Mouse (Mus musculus) liver, embryonic 15.5 days (tissue): Measurements from ENCODE around the gene Tom1l1. TPM values are rescaled to one million over a fixed set of nuclear protein-coding genes. Genes with fewer than 3 reads are reported as not detected.
A peak's percentile ranks its signal among the peaks of the same experiment; 100 is the strongest.

Experiments used
- ATAC-seq: fragments of 200-750 bp; cut with Nextera tagmentation; 2 replicates; pipeline ENCODE4 v1.8.0; 2017; ENCODE audit warnings: moderate number of reproducible peaks, mild to moderate bottlenecking, moderate library complexity; ENCODE audit not compliant: insufficient read depth
- H3K27ac ChIP-seq: fragments of 300-500 bp; sonication (generic); replicated peaks from 2 replicates; pipeline ENCODE4 v1.5.1; 2015; ENCODE audit warnings: mild to moderate bottlenecking, inconsistent platforms
- H3K27me3 ChIP-seq: fragments of 300-500 bp; sonication (generic); 2 replicates; pipeline ENCODE4 v1.6.1; 2015; ENCODE audit warnings: mild to moderate bottlenecking, inconsistent platforms
- H3K36me3 ChIP-seq: fragments of 300-500 bp; sonication (generic); replicated peaks from 2 replicates; pipeline ENCODE4 v1.6.1; 2015; ENCODE audit warnings: moderate library complexity, mild to moderate bottlenecking, inconsistent platforms
- H3K4me1 ChIP-seq: fragments of 300-500 bp; sonication (generic); replicated peaks from 2 replicates; pipeline ENCODE4 v1.6.1; 2015; ENCODE audit warnings: inconsistent platforms
- H3K4me2 ChIP-seq: fragments of 300-500 bp; sonication (generic); 2 replicates; pipeline ENCODE4 v1.6.1; 2015; ENCODE audit warnings: moderate library complexity, mild to moderate bottlenecking, inconsistent platforms
- H3K4me3 ChIP-seq: fragments of 300-500 bp; sonication (generic); replicated peaks from 2 replicates; pipeline ENCODE4 v1.5.1; 2015; ENCODE audit warnings: mild to moderate bottlenecking, inconsistent platforms
- H3K9ac ChIP-seq: fragments of 300-500 bp; sonication (generic); 2 replicates; pipeline ENCODE4 v1.6.1; 2015; ENCODE audit warnings: moderate library complexity, mild to moderate bottlenecking, inconsistent platforms
- H3K9me3 ChIP-seq: fragments of 300-500 bp; sonication (generic); replicated peaks from 2 replicates; pipeline ENCODE4 v1.6.1; 2016; ENCODE audit warnings: inconsistent platforms
- WGBS: fragments of 180-500 bp; shearing (Covaris S2); methylation state at CpG from one replicate; pipeline ENCODE4 v1.1.7; 2015; ENCODE audit warnings: mixed read lengths; ENCODE audit not compliant: insufficient replicate concordance; 5-methylcytosine and 5-hydroxymethylcytosine counted together
- polyA plus RNA-seq: library from polyadenylated mRNA; unstranded; fragments of >200 nt; fragmentation: Nextera tagmentation; extraction: Ambion mirVana; gene quantifications from 2 replicates; pipeline ENCODE4 v1.2.1, GENCODE M21; 2015

The Tom1l1 gene
- polyA plus RNA-seq, 1 experiment from 2014 or later = 53.4 TPM

GRCm38 (mm10) chr11:90667325-90667724, 20.8 kb downstream of the Tom1l1 start:
- Histone ChIP-seq H3K36me3 (peaks cover 36% of the 10 kb centered on the region), H3K27ac (peak overlapping the region; percentile 65), H3K9me3 (no peaks in the 10 kb centered on the region), H3K4me3 (no peak overlapping the region), H3K9ac (no peak overlapping the region), H3K4me1 (peaks cover 54% of the 10 kb centered on the region), H3K4me2 (peak overlapping the region; percentile 6; the same call in 1 of the 2 replicates), H3K27me3 (no peaks in the 10 kb centered on the region)
- WGBS = 75% methylated on average over 6 of the region's 6 CpGs
- no peak for ATAC-seq

GRCm38 (mm10) chr11:90666916-90667315, 21.2 kb downstream of the Tom1l1 start:
- peaks cover 56% of the 10 kb centered on the region for H3K4me1 ChIP-seq
- ATAC-seq = peak; percentile 79
- H3K27ac ChIP-seq = peak overlapping the region; percentile 97
- no peaks in the 10 kb centered on the region for H3K9me3 ChIP-seq
- no peaks in the 10 kb centered on the region for H3K27me3 ChIP-seq
- peak overlapping the region; percentile 68 for H3K4me2 ChIP-seq
- 18% methylated on average over 4 of the region's 4 CpGs for WGBS
- H3K9ac ChIP-seq = peak overlapping the region; percentile 54
- peaks cover 37% of the 10 kb centered on the region for H3K36me3 ChIP-seq
- 0 out of 2 replicates have a peak overlapping the region, but pooled peaks have one; percentile 1 for H3K4me3 ChIP-seq

DNA sequence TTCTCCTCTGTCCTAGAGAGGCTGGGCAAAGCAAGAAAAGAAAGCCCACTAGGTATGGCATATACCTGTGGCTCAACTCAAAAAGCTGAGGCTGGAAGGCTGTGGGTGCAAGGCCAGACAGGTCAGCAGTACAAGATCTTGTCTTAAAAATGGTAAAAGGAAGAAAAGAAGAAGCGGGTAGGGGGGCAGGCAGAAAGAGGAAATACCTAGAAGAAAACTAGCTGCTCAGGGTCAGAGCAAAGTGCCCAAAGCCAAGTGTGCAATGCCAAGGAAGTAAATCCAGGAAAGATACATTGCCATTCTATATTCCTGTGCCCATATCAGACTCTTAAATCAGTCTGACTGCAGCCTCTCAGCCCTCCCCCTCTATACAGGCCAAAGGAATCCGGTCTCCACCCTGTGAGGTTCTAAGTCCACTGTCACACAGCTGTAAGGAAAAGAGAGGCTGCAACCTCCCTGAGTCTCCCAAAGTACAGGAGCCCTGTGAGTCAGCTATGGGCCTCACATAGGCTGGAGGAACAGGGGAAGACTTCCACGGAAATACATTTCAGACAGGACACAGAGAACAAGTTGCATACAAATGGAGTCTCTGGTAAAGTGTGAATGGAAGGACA, 21.9 kb downstream of the Tom1l1 start:
- peaks cover 42% of the 10 kb centered on the region for H3K36me3 ChIP-seq
- peaks cover 60% of the 10 kb centered on the region for H3K4me1 ChIP-seq
- no peaks in the 10 kb centered on the region for H3K9me3 ChIP-seq
- H3K27me3 ChIP-seq = no peaks in the 10 kb centered on the region
- peak; percentile 69 for ATAC-seq
- WGBS = 26% methylated on average over 3 of the region's 3 CpGs
- peak overlapping the region; percentile 97 for H3K27ac ChIP-seq
- peak overlapping the region; percentile 11; the same call in 1 of the 2 replicates for H3K4me3 ChIP-seq
- peak overlapping the region; percentile 68 for H3K4me2 ChIP-seq
- H3K9ac ChIP-seq = peak overlapping the region; percentile 54

DNA sequence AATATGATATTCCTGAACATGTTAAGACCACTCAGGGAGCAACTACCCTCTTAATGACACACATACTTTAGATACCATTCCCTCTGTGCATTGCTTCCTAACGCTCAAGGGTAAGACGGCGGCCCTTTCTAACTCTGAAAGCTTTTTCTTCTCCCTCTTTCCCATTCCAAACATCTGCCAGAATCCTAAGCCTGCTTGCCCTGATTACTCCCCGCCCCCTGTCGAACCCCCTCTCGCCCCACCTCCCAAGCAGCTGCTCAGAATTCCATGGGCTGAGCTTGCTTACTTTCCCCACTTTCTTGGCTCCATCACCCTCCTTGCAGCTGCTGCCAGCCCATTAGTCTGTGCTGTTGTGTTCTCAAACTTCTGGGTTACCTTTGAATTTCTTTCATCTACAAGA, 23.0 kb downstream of the Tom1l1 start:
- H3K4me2 ChIP-seq = peak overlapping the region; percentile 68
- H3K9me3 ChIP-seq = no peaks in the 10 kb centered on the region
- peaks cover 47% of the 10 kb centered on the region for H3K36me3 ChIP-seq
- ATAC-seq = no peak
- H3K4me1 ChIP-seq = peaks cover 60% of the 10 kb centered on the region
- peak overlapping the region; percentile 54 for H3K9ac ChIP-seq
- peak overlapping the region; percentile 97 for H3K27ac ChIP-seq
- no peaks in the 10 kb centered on the region for H3K27me3 ChIP-seq
- WGBS = 43% methylated on average over 6 of the region's 6 CpGs
- H3K4me3 ChIP-seq = no peak overlapping the region

- ATAC-seq = peak; percentile 84
- Histone ChIP-seq H3K4me3 (peak overlapping the region; percentile 25), H3K27ac (peak overlapping the region; percentile 97), H3K9ac (peak overlapping the region; percentile 54), H3K9me3 (no peaks in the 10 kb centered on the region), H3K4me2 (peak overlapping the region; percentile 68), H3K4me1 (peaks cover 60% of the 10 kb centered on the region), H3K27me3 (no peaks in the 10 kb centered on the region), H3K36me3 (peaks cover 47% of the 10 kb centered on the region)
- 2% methylated on average over 8 of the region's 8 CpGs for WGBS
Observed at GRCm38 (mm10) chr11:90664345-90664986, 23.7 kb downstream of the Tom1l1 start.

GRCm38 (mm10) chr11:90663618-90664297, 24.4 kb downstream of the Tom1l1 start:
- Histone ChIP-seq H3K27ac (peak overlapping the region; percentile 97), H3K9me3 (no peaks in the 10 kb centered on the region), H3K4me1 (peaks cover 60% of the 10 kb centered on the region), H3K36me3 (peaks cover 47% of the 10 kb centered on the region), H3K27me3 (no peaks in the 10 kb centered on the region), H3K4me2 (peak overlapping the region; percentile 68), H3K9ac (peak overlapping the region; percentile 50), H3K4me3 (peak overlapping the region; percentile 25)
- ATAC-seq = peak; percentile 26; the same call in 1 of the 2 replicates
- 32% methylated on average over 5 of the region's 5 CpGs for WGBS

DNA sequence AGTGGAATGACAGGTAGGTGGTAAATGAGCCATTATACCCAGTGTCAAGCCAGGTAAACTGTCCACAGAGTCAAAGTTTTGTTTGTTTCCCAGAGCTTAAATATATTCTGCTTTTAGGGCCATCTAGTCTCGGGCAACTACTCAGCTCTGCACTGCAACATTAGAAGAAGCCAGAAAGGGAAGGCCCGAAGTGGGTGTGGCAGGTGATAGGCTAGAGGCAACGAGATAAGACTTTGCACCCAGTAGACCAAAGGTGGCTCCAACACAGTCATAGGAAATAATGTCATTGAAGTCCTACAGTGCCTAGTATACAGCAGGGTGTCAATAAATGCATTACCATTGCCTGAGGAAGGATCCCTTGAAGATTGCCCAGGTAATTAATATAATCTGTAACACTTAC, 25.1 kb downstream of the Tom1l1 start:
- Histone ChIP-seq H3K9ac (peak overlapping the region; percentile 50), H3K27ac (peak overlapping the region; percentile 97), H3K4me1 (peaks cover 62% of the 10 kb centered on the region), H3K4me2 (peak overlapping the region; percentile 68), H3K9me3 (no peaks in the 10 kb centered on the region), H3K27me3 (no peaks in the 10 kb centered on the region), H3K36me3 (peaks cover 42% of the 10 kb centered on the region), H3K4me3 (peak overlapping the region; percentile 24)
- ATAC-seq = peak; percentile 57
- WGBS = 13% methylated on average over 3 of the region's 3 CpGs

- Histone ChIP-seq H3K4me1 (peaks cover 51% of the 10 kb centered on the region), H3K27ac (0 out of 2 replicates have a peak overlapping the region, but pooled peaks have one; percentile 7), H3K27me3 (no peaks in the 10 kb centered on the region), H3K9me3 (no peaks in the 10 kb centered on the region), H3K9ac (no peak overlapping the region), H3K4me2 (no peak overlapping the region), H3K4me3 (no peak overlapping the region), H3K36me3 (peaks cover 62% of the 10 kb centered on the region)
- WGBS = 84% methylated on average over 4 of the region's 4 CpGs
- no peak for ATAC-seq
Observed at GRCm38 (mm10) chr11:90660662-90661061, 27.5 kb downstream of the Tom1l1 start.

DNA sequence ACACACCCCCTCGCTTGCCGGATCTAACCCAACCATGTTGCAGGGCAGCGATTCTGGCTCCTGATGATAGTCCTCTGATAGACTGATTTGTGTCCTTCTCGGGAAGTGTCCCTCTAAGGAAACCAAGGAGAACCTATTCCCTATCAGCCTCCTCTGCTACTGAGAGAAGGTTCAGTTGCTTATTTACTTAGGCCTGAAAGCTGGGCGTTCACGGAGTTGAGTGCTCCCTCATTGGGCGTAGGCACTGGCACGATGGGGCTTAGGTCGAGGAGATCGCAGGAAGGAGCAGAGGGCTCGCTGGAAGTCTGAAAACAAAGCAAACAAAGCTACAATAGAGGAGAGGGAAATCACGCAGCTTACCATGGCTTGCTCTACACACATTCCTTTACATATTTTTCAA, 30.6 kb downstream of the Tom1l1 start:
- Histone ChIP-seq H3K9ac (no peak overlapping the region), H3K9me3 (no peaks in the 10 kb centered on the region), H3K4me1 (peaks cover 19% of the 10 kb centered on the region), H3K4me2 (no peak overlapping the region), H3K27ac (no peak overlapping the region), H3K36me3 (peaks cover 89% of the 10 kb centered on the region), H3K4me3 (no peak overlapping the region), H3K27me3 (no peaks in the 10 kb centered on the region)
- WGBS = 89% methylated on average over 12 of the region's 12 CpGs
- ATAC-seq = no peak

- ATAC-seq = no peak
- peaks cover 96% of the 10 kb centered on the region for H3K36me3 ChIP-seq
- H3K9ac ChIP-seq = no peak overlapping the region
- H3K4me1 ChIP-seq = 0 out of 2 replicates have a peak, but pooled peaks cover 3% of the 10 kb centered on the region
- no peak overlapping the region for H3K27ac ChIP-seq
- 81% methylated on average over 4 of the region's 4 CpGs for WGBS
- H3K9me3 ChIP-seq = no peaks in the 10 kb centered on the region
- H3K27me3 ChIP-seq = no peaks in the 10 kb centered on the region
- no peak overlapping the region for H3K4me2 ChIP-seq
- no peak overlapping the region for H3K4me3 ChIP-seq
Observed at GRCm38 (mm10) chr11:90652603-90653002, 35.6 kb downstream of the Tom1l1 start.

- H3K36me3 ChIP-seq = peaks cover 95% of the 10 kb centered on the region
- no peaks in the 10 kb centered on the region for H3K27me3 ChIP-seq
- H3K9me3 ChIP-seq = no peaks in the 10 kb centered on the region
- no peaks in the 10 kb centered on the region for H3K4me1 ChIP-seq
- no peak overlapping the region for H3K9ac ChIP-seq
- no peak overlapping the region for H3K4me2 ChIP-seq
- H3K27ac ChIP-seq = no peak overlapping the region
- no peak for ATAC-seq
- H3K4me3 ChIP-seq = no peak overlapping the region
- WGBS = 75% methylated on average over 9 of the region's 9 CpGs
Observed at GRCm38 (mm10) chr11:90650231-90650885, 37.8 kb downstream of the Tom1l1 start.
